Mouse (Mus musculus) CH12.LX (cell line): ENCODE measurements around the gene Prss35. TPM values are rescaled to one million over a fixed set of nuclear protein-coding genes. Genes with fewer than 3 reads are reported as not detected.

Experiments
- DNase-seq: peaks from one replicate; pipeline ENCODE4 v3.0.0-alpha.2; 2013; ENCODE audit errors: extremely low read depth
- H3K27ac ChIP-seq: 2 replicates; pipeline ENCODE4 v1.5.1; 2012; ENCODE audit warnings: low read depth, mild to moderate bottlenecking, control low read depth, moderate library complexity; ENCODE audit not compliant: insufficient read depth
- H3K27me3 ChIP-seq: replicated peaks from 2 replicates; pipeline ENCODE3; 2012; ENCODE audit warnings: inconsistent platforms
- H3K36me3 ChIP-seq, 2 experiments: replicated peaks in 1 of 2; 2 replicates each; pipeline versions ENCODE3 to v1.6.1; 2012; ENCODE audit warnings: inconsistent platforms in 1 of 2, low read length in 1 of 2, mild to moderate bottlenecking in 1 of 2, mixed read lengths in 1 of 2, moderate library complexity in 1 of 2; ENCODE audit not compliant: control insufficient read depth in 1 of 2, insufficient read depth in 1 of 2
- H3K4me1 ChIP-seq, 2 experiments: 2 replicates each; pipeline ENCODE4 v1.6.1; 2012; ENCODE audit warnings: inconsistent platforms in 1 of 2, moderate library complexity in 1 of 2; ENCODE audit not compliant: insufficient read depth in 2 of 2, control insufficient read depth in 1 of 2
- H3K4me2 ChIP-seq: 2 replicates; pipeline ENCODE4 v1.6.1; 2012; ENCODE audit warnings: low read depth, mild to moderate bottlenecking, control low read depth; ENCODE audit not compliant: poor library complexity, insufficient read depth, severe bottlenecking
- H3K4me3 ChIP-seq, 3 experiments: fragments of 150-350 bp in 1 of 3; sonication (generic) in 1 of 3; replicated peaks in 1 of 3; 2 replicates each; pipeline versions ENCODE3 to v1.5.1; 2011 to 2012; ENCODE audit warnings: low read depth in 2 of 3, low read length in 2 of 3, mild to moderate bottlenecking in 2 of 3, moderate library complexity in 2 of 3, control low read depth in 1 of 3, improper control_type of control experiment in 1 of 3, inconsistent platforms in 1 of 3, mixed read lengths in 1 of 3; ENCODE audit not compliant: poor library complexity in 1 of 3
- H3K79me2 ChIP-seq: replicated peaks from 2 replicates; pipeline ENCODE4 v1.6.1; 2012; ENCODE audit warnings: mild to moderate bottlenecking, moderate library complexity; ENCODE audit not compliant: control insufficient read depth, poor library complexity, insufficient read depth, severe bottlenecking; ENCODE audit errors: extremely low read depth
- H3K9ac ChIP-seq: 2 replicates; pipeline ENCODE4 v1.6.1; 2012; ENCODE audit warnings: low read depth, mild to moderate bottlenecking, control low read depth, moderate library complexity; ENCODE audit not compliant: insufficient read depth
- H3K9me3 ChIP-seq: replicated peaks from 2 replicates; pipeline ENCODE3; 2012; ENCODE audit warnings: low read length, inconsistent platforms, mixed read lengths
- BHLHE40 ChIP-seq: IDR thresholded peaks from 2 replicates; pipeline ENCODE4 v1.6.1; 2011; ENCODE audit warnings: mild to moderate bottlenecking, low read depth, low read length, improper control_type of control experiment
- CTCF ChIP-seq, 2 experiments: IDR thresholded peaks in 1 of 2; conservative IDR thresholded peaks in 1 of 2; 2 replicates each; pipeline ENCODE4 v1.5.1; 2011 to 2012; ENCODE audit warnings: low read depth in 2 of 2, low read length in 2 of 2, improper control_type of control experiment in 1 of 2, inconsistent platforms in 1 of 2, mild to moderate bottlenecking in 1 of 2, moderate library complexity in 1 of 2
- EP300 ChIP-seq: IDR thresholded peaks from 2 replicates; pipeline ENCODE4 v1.6.1; 2011; ENCODE audit warnings: low read length, improper control_type of control experiment
- MAFK ChIP-seq: IDR thresholded peaks from 2 replicates; pipeline ENCODE4 v1.6.1; 2011; ENCODE audit warnings: low read length, improper control_type of control experiment; ENCODE audit not compliant: insufficient replicate concordance
- TBP ChIP-seq: conservative IDR thresholded peaks from 2 replicates; pipeline ENCODE4 v1.6.1; 2011; ENCODE audit warnings: low read depth, low read length, improper control_type of control experiment
- USF1 ChIP-seq: IDR thresholded peaks from 2 replicates; pipeline ENCODE4 v1.6.1; 2014; ENCODE audit warnings: low read depth, mild to moderate bottlenecking, inconsistent platforms, low read length, improper control_type of control experiment
- USF2 ChIP-seq: conservative IDR thresholded peaks from 2 replicates; pipeline ENCODE4 v1.6.1; 2011; ENCODE audit warnings: low read depth, low read length, improper control_type of control experiment
- ZMIZ1 ChIP-seq: IDR thresholded peaks from 2 replicates; pipeline ENCODE4 v1.6.1; 2012; ENCODE audit warnings: low read depth, mild to moderate bottlenecking, inconsistent platforms, low read length, improper control_type of control experiment
- dilution Hi-C: fragments of 300-500 bp; cut with MboI; formaldehyde crosslinking; loops from 2 replicates; pipeline ENCODE4 v1.14.3; 2020; ENCODE audit warnings: low sequenced_read_pairs; ENCODE audit not compliant: extremely low pct_unique_long_range_greater_than_20kb, extremely low pct_ligation_motif_present
- in situ Hi-C: fragments of 300-500 bp; cut with MboI; formaldehyde crosslinking; loops from 3 replicates; pipeline ENCODE4 v1.14.3; 2019; ENCODE audit warnings: low sequenced_read_pairs, low pct_ligation_motif_present, low pct_unique_long_range_greater_than_20kb, mixed read lengths
- polyA plus RNA-seq: library from polyadenylated mRNA; unstranded; fragments of >175 nt; gene quantifications from 2 replicates; pipeline ENCODE4 v1.2.1, GENCODE M21; 2012; ENCODE audit warnings: low read depth; ENCODE audit not compliant: insufficient read length
- total RNA-seq, 2 experiments: library from RNA; depleted of rRNA; stranded (reverse); fragments of 300-350 nt in 1 of 2; fragments of >200 nt in 1 of 2; gene quantifications; 2 replicates each; pipeline ENCODE4 v1.2.3; 2012 to 2014

The Prss35 gene
- total and polyA plus RNA-seq, 3 experiments: not detected

DNA sequence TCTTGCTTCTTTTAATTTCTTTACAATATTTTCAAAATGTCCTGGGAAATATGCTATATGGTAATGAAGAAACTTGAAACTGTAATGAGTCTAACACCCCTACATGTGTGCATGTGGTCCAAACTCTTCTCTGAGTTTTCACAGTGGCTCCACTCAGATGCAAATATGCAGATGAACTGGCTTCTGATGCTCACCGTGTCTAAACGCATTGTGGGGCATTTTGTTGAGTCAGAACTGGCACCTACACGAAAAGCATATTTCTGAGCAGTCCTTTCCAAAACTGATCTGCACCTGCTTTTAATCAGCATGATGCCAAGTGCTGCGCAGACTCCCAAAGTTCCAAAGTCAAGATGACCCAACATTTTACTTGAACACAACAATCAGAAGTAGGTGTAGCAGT, 54.1 kb downstream of the Prss35 start:
- DNase-seq: no peak
- Histone ChIP-seq H3K79me2 (no peaks in the 10 kb centered on the region), H3K36me3 (no peaks in the 10 kb centered on the region), H3K27me3 (no peaks in the 10 kb centered on the region), H3K4me3 (no peak overlapping the region), H3K9ac (no peak overlapping the region), H3K9me3 (no peaks in the 10 kb centered on the region), H3K4me1 (no peaks in the 10 kb centered on the region), H3K27ac (no peak overlapping the region), H3K4me2 (no peak overlapping the region)
- dilution Hi-C loops: no loop called here
- in situ Hi-C loops: no loop called here
- TF ChIP-seq ZMIZ1: no peak
- no peak for TF ChIP-seq MAFK
- TF ChIP-seq CTCF (conservative IDR thresholded peaks at IDR 0.05 in 1 of 2, IDR thresholded peaks at IDR 0.05 in 1 of 2; ENCODE audit: low read depth in 2 of 2, low read length in 2 of 2): no peak
- TF ChIP-seq BHLHE40: no peak

DNA sequence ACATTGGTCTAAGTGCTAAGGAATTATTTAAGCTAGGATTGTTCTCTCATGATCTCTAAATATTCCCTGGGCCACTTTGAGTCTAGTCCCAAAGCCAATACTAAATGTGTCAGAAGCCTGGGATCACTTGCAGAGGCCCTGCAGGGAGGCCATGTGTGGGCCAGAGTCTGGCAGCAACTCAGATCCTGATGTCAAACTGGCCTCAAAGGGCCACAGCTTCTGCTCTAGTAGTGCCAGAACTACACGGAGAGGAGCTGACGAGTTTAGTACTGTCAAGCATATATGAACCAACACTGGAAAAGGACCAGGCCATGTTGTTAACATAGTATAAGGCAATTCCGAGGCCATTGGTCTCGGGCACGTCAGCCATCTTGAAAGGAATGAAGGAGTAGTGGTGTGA, 54.7 kb downstream of the Prss35 start:
- no peak for DNase-seq
- no peak overlapping the region for H3K4me3 ChIP-seq
- no peaks in the 10 kb centered on the region for H3K79me2 ChIP-seq
- no peaks in the 10 kb centered on the region for H3K27me3 ChIP-seq
- TF ChIP-seq ZMIZ1: no peak
- TF ChIP-seq USF2: no peak
- no peak for TF ChIP-seq TBP
- TF ChIP-seq MAFK: no peak
- TF ChIP-seq, all 38 proteins: peak for 0
- Histone ChIP-seq H3K4me1 (no peaks in the 10 kb centered on the region), H3K27ac (no peak overlapping the region), H3K9ac (no peak overlapping the region), H3K36me3 (no peaks in the 10 kb centered on the region), H3K9me3 (no peaks in the 10 kb centered on the region), H3K4me2 (no peak overlapping the region)
- dilution Hi-C loops (no loop called here), in situ Hi-C loops (no loop called here)

DNA sequence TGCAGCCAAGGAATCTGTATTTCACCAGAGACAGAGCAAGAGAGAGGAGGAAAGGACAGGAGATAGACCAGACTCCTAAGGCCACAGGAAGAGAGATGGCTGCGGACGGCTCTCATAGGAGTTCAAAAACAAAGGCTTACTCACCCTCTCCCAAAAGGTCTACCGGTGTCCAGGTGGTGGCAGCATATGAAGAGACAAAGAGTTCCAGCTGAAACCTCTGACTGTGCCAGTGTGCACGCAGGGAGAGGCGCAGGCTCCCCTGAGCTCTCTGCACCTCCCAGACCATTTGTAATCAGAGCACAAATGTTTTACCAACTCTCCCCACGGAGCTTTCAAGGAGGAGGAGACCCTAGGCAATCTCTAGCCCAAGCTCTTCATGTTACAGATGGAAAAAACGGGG, 55.2 kb downstream of the Prss35 start:
- TF ChIP-seq EP300 (no peak), USF1 (no peak), CTCF (conservative IDR thresholded peaks at IDR 0.05 in 1 of 2, IDR thresholded peaks at IDR 0.05 in 1 of 2; ENCODE audit: low read depth in 2 of 2, low read length in 2 of 2) (peak in 1 of 2 experiments; percentile 37; a peak in 2 of 4 replicates)
- TF ChIP-seq, all 38 proteins: peak for 1
- no peaks in the 10 kb centered on the region for H3K79me2 ChIP-seq
- no peak overlapping the region for H3K9ac ChIP-seq
- no peak overlapping the region for H3K4me3 ChIP-seq
- H3K27me3 ChIP-seq: no peaks in the 10 kb centered on the region
- H3K27ac ChIP-seq: no peak overlapping the region
- no peaks in the 10 kb centered on the region for H3K36me3 ChIP-seq
- no peak for DNase-seq
- dilution Hi-C loops: no loop called here
- no peak overlapping the region for H3K4me2 ChIP-seq
- H3K9me3 ChIP-seq: no peaks in the 10 kb centered on the region
- in situ Hi-C loops: no loop called here
- no peaks in the 10 kb centered on the region for H3K4me1 ChIP-seq
